Mouse (Mus musculus): ENCODE measurements around the gene Mta1.

Gene Mta1

GRCm38 (mm10) chr12:113097749-113098281, at the start of gene Mta1:
Mta1 (plus strand) TSS chr12:113098278.
- no peak for DNase-seq (ENCODE audit: low read depth in 2 of 2, low spot score in 2 of 2)

GRCm38 (mm10) chr12:113049836-113050235, 48.2 kb upstream of the Mta1 start:
- peak; percentile 44 to 63 for DNase-seq (ENCODE audit: low read depth in 2 of 2, low spot score in 2 of 2)

DNA sequence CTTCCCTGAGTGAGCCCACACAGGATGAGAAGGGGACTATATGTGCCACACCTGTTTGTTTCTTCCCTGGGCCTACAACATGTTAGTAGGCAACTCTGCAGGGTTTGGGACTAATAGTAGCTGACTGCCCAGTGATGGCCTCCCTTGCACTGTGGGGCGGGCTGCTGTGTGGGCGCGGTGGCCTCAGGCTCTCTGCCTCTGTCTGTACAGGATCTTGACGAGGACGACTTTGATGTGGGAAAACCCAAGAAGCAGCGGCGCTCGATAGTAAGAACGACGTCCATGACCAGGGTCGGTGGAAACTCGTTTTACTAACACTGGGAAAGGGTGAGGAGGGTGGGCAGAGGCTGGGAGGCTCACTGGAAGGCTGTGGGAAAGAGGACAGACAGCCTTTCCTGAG, 47.4 kb upstream of the Mta1 start:
- peak; percentile 37 to 39 for DNase-seq (ENCODE audit: low read depth in 2 of 2, low spot score in 2 of 2)

DNA sequence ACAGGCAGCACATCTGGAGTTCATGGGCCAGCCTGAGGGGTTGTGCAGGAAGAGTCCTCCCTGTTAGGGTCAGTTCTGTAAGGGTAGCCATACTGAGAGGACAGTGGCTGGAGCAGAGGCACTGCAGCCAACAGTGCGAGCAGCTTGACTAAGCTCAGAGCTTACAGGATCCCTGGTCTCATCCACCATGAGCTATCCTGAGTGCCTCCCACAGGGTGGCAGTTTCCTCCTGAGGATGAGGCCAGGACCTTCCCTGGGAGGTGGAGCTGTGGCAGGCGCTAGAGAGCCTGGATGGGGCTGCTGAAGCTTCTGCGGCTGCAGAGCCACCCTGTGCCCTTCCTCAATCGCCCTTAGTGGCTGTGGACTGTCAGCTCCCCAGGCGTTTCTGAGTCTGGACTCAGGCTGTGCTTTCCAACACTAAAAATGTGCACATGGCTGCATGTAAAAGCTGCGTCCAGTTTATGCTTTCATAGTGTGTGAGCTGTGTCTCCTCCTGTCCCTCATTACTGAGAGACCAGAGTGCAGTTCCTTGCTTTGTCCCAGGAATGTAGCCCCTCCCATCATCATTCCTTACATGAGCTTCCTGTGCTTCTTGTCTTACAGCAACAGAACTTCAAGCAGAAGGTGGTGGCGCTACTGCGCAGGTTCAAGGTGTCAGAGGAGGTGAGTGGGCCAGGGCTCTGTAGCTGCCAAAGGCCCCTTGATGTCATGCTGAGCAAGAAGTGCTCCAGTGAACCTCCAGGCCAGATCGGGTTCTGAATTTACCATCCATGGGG, 46.3 kb upstream of the Mta1 start:
- no peak for DNase-seq (ENCODE audit: low read depth in 2 of 2, low spot score in 2 of 2)

DNA sequence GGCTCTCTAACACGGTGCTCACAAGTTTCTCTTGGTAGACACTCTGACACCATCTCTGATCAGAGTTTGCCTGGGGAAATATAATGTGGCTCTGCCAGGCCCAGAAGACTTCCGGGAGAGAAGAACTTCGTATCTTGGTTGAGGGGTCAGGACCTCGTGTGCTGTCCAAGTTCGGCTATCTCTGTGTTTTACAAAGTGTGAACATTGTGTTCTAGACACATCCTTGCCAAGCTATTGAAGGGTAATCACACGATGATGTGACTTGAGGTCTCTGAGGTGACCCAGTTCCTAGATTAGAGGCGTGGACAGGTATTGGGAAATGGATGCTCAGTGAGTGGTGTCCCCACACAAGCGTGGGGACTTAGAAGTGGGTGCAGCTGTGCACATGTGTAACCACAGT, 42.0 kb upstream of the Mta1 start:
- no peak for DNase-seq (ENCODE audit: low read depth in 2 of 2, low spot score in 2 of 2)

DNA sequence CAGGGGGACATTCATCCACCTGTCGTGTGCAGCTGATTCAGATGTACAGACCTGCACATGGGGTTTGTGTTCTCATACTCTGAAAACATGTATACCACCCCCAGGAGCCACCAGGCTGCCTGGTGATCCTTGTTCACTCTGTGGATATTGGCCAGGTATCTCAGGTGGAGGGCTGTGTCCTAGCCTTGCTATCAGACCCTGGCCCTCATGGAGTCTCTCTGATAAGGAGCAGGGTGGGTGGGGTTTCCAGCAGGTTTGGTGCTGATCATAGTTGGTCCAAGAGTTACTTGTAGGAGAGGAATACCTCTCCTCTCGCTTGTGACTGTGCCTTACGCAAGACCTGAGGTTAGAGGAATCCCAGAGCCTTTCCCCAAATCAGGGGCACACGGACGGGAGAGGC, 37.9 kb upstream of the Mta1 start:
- no peak for DNase-seq (ENCODE audit: low read depth in 2 of 2, low spot score in 2 of 2)

- DNase-seq (ENCODE audit: low read depth in 2 of 2, low spot score in 2 of 2), result no peak
Measured at GRCm38 (mm10) chr12:113061606-113062005, 36.5 kb upstream of the Mta1 start.

GRCm38 (mm10) chr12:113062201-113062600, 35.9 kb upstream of the Mta1 start:
- no peak for DNase-seq (ENCODE audit: low read depth in 2 of 2, low spot score in 2 of 2)

DNA sequence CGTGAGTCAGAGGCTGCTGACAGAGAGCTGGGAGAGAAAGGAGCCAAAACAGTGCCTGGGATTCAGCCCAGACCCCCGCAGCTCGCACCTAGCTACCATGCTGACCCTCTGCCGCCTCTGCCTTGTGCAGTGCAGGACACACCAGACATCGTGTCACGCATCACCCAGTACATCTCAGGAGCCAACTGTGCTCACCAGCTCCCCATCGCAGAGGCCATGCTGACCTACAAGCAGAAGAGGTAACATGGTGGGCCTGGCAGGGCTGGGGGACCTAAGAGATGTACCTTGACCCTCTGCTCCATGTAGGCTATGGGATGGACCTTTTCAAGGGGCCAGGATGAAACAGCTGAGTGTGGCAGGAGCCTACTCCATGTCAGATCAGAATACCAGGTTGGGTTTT, 34.4 kb upstream of the Mta1 start:
- no peak for DNase-seq (ENCODE audit: low read depth in 2 of 2, low spot score in 2 of 2)

- DNase-seq (ENCODE audit: low read depth in 2 of 2, low spot score in 2 of 2), result no peak
Measured at GRCm38 (mm10) chr12:113068002-113068401, 30.1 kb upstream of the Mta1 start.

- DNase-seq (ENCODE audit: low read depth in 2 of 2, low spot score in 2 of 2), result no peak
Measured at GRCm38 (mm10) chr12:113069389-113069788, 28.7 kb upstream of the Mta1 start.

- no peak for DNase-seq (ENCODE audit: low read depth in 2 of 2, low spot score in 2 of 2)
Measured at GRCm38 (mm10) chr12:113071321-113071720, 26.8 kb upstream of the Mta1 start.

DNA sequence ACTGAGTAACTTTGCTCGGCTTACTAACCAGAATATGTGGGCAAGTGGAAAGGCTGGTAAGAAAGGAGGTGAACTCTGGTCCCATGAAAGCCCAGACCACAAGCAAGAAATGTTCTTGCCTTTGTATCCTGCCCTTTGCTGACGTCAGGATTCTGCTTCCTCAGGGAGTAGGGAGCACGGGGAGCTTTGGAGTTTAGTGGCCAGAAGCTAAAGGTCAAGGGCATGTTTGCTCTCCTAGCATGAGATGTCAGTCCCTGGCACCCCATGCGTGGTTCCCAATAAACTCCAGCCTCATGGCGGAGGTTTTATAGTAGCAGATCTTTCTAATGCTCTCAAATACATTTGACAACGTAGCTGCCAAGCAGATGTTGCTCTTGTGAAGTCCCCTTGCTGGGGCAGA, 26.3 kb upstream of the Mta1 start:
- DNase-seq (ENCODE audit: low read depth in 2 of 2, low spot score in 2 of 2), result no peak

DNA sequence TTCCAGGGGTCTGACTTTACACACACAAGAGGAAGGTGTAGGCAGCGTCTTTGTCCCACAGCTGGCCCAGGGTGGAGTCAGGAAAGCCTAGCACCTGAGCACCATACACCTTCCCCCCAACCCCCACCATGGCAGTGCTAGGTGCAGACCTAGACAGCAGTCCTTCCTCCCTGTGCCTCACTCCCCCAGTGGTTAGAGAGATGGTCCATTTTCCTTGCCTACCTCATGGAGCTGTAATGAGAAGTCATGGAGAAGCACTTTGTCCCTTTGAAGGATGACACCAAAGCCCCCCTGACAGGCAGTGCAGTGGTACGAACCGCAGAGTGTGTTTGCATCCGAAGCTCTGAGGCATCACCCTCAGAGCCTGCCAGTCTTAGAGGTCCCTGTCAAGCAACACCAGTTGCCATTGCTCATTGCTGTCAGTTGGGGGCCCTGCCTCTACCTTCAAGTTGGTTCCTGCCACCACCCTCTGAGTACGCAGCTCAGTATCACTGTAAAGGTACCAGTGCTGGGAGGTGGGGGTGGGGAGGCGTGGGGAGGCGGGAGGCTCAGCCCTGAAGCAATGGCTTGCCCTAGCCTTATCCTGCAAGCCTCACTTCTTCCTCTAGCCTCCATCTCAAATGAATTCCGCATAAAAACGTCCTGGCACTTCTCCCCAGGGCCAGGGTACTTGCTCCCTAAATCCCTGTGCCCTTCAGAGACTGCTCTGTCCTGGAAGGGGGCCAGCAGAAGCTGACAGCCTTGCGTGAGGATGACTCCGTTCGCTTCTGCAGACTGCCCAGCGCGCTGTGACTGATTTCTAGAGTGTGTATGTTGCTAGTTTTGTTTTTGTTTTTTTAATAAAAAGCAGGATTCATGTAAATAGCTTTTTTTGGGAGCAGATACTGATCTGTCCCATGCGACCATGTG, 24.4 kb upstream of the Mta1 start:
- peak; percentile 27 to 47 for DNase-seq (ENCODE audit: low read depth in 2 of 2, low spot score in 2 of 2)

DNA sequence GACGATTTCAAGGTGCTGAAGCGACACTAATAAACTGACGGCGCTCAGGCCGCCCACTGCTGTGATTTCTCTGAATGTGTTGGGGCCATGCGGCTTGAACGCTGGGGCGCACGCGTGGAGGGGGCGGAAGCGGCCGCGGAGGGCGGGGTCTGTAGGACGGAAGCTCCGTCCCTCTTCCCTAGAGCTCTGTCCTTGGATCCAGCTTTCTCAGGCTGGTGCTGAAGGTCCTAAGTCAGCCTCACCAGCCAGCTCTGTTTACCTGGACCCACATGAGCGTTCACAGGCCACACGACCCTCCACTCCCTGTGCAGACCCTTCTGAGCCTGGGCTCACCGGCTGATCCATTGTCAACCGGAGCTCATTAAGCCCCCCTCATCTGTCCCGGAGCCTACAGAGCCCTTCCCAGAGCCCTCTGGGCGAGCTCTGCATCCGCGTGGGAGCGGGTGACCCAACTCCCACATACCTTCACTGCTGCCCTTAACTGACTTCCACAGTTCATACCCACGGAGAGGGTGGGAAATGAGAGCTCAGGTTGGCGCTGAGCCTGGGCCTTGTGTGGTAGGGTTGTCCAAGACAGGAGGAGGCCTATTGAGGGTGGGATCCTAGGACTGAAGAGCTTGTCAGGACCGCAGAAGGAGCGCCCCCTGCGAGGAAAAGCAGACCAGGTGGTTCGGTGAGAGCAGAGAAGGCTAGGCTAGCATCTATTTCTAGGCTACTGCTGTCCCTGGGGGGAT, 23.6 kb upstream of the Mta1 start, which contains the start of gene Tex22:
Gene Tex22, plus strand, starts transcription at position 174 of the 734 bp plus-strand sequence.
- DNase-seq (ENCODE audit: low read depth in 2 of 2, low spot score in 2 of 2), result peak; percentile 49 to 66

GRCm38 (mm10) chr12:113075063-113075454, 23.0 kb upstream of the Mta1 start:
- peak; percentile 82 to 86 for DNase-seq (ENCODE audit: low read depth in 2 of 2, low spot score in 2 of 2)

- DNase-seq (ENCODE audit: low read depth in 2 of 2, low spot score in 2 of 2), result no peak
Measured at GRCm38 (mm10) chr12:113075486-113075885, 22.6 kb upstream of the Mta1 start.

- DNase-seq (ENCODE audit: low read depth in 2 of 2, low spot score in 2 of 2), result no peak
Measured at GRCm38 (mm10) chr12:113087276-113087675, 10.8 kb upstream of the Mta1 start.

GRCm38 (mm10) chr12:113088026-113088425, 10.1 kb upstream of the Mta1 start:
- no peak for DNase-seq (ENCODE audit: low read depth in 2 of 2, low spot score in 2 of 2)

- DNase-seq (ENCODE audit: low read depth in 2 of 2, low spot score in 2 of 2), result no peak
Measured at GRCm38 (mm10) chr12:113089107-113089506, 9.0 kb upstream of the Mta1 start.

GRCm38 (mm10) chr12:113090053-113090452, 8.0 kb upstream of the Mta1 start:
- no peak for DNase-seq (ENCODE audit: low read depth in 2 of 2, low spot score in 2 of 2)
